Mouse (Mus musculus): ENCODE results near the gene Stab2. TPM values are rescaled to one million over a fixed set of nuclear protein-coding genes. Genes with fewer than 3 reads are reported as not detected.
A peak's percentile ranks its signal among the peaks of the same experiment; 100 is the strongest.

Gene Stab2
- total RNA-seq (2017) = not detected in 2 replicates

DNA sequence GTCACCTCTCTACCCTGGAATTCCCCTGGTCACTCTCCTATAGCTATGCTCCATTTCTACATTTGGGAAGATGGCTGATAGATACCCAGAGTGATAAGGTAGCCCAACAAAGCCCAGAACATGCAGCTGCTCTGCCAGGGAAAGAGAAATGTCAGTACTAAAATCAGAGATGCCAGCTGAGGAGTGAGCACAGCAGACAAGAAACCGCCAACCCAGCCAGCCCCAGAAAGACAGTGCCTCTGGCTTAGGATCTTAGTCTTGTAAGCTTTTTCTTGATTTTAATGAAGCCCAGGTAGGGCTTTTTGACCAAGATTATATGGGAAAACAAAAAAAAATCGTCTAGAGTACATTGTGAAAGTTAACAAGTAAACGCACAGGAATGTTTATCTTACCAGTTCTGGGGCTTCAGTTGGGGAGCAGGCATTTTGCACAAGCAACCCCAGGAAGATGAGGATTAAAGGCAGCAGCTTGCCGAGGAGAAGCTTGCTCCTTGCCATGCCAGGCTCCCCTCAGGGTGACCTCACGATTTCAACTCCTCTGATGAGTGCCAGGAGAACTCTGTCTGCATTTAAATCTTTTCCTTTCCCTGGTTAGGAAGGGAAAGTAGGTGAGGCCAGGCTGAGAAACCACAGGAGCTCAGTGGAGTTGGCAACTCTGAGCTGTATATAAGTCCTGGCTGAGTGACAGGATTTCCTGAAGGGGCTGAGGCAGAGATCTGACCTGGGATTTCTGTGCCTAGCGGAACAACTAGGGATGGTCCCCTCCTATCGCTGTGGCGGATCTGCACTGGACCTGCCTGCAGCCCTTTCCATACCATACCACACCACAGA is at the start of gene Stab2:
TSS of gene Stab2 (minus strand) at position 641 of the 830 bp plus-strand sequence.
- ATAC-seq (replicated peaks; ENCODE audit: low read depth, poor library complexity, severe bottlenecking) = no peak

DNA sequence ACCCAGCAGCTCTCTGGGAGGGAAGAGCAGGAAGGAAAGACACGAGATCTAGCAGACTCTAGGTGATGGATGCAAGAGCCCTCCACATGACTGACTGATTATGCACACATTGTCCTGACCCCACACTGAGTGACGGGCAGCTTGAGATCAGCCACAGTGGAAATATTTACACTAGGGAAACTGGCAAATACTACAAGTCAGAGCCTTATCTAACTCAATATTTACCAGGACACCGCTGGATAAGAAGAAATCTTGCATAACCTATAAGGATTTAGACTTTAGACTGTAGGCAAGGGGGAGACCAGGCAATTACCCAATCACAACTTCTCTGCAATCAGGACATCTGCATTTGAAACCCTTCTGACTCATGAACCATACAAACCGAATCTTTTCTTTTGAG is 43.9 kb upstream of the Stab2 start:
- ATAC-seq (replicated peaks; ENCODE audit: low read depth, poor library complexity, severe bottlenecking) = no peak

DNA sequence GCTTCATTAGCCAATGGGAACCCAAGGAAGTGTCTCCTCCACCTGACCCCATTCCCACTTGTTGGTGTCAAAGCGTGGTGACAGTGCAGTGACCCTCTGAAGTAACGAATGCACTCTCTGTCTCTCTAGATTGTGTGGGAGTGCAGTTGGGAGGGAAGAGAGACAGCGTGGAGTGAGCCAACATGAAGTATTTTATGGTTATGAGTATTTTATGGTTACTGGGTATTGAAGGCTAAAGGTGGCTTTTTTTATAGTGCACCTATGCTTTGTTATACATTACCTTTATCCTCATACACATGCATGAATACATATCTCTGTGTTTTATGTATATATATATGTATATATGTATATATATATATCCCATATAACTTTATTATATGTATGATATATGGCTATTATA is 41.4 kb upstream of the Stab2 start:
- no peak for ATAC-seq (replicated peaks; ENCODE audit: low read depth, poor library complexity, severe bottlenecking)

DNA sequence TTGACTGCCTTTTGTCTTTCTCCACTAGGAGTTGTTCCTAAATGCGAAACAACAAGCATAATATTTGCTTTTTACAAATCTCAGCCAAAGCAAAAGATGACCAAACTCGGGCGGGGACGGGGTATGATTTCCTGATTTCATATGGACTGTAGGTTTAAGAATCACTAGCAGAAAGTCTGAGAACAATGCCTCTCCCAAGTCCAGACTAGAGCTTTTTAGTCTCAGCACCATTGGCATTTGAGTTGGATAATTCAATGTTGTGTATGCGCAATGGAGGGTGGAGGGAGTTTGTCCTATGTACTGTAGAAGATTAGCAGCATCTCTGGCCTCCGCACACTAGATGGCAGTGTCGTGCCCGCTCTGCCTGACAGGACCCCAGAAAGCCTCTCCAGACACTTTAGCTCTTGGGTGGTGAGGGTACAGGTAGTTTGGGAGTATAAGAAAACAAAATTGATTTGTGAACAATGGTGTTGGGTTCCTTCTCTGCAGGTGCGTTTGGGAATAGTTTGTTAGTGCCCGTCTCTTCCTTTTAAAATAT is 39.2 kb upstream of the Stab2 start:
- ATAC-seq (replicated peaks; ENCODE audit: low read depth, poor library complexity, severe bottlenecking) = peak; percentile 52; the same call in 1 of the 2 replicates

DNA sequence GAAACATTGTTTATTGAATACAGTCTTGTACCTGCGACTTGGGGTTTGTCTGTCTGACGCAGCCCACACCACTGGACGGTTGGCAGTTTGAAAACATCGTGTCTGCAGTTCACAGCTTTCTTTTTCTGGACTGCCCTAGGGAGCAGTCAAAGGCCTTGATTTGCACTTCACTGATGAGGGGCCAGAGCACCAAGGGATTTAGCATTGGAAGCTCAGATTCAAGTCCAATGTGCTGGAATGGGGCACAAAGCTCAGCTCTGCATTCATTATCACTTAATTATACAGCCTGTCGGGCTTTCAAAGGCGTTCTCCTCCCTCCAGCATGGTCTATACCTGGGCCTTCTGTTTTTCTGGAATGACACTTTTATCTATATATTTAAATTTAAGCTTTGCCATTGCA is 38.6 kb upstream of the Stab2 start:
- no peak for ATAC-seq (replicated peaks; ENCODE audit: low read depth, poor library complexity, severe bottlenecking)

DNA sequence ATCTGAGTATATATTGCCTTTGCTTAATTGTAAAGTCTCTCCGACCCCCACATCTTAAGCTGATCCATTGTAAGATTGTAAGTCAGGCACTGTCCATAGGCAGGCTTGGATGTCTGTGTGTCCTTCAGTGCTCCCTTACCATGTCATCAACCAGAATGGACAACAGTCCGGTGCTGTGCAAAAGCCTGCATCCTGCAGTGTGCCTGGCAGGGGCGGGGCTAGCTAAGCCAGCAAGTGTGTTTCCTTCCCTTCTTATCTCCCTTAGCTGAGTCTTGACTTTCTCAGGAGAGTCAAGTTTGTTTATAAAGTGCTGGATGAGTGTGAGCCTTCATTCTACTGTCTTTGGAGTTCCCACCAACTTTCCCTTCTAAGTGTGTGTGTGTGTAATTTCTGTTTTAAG is 37.4 kb upstream of the Stab2 start:
- no peak for ATAC-seq (replicated peaks; ENCODE audit: low read depth, poor library complexity, severe bottlenecking)

DNA sequence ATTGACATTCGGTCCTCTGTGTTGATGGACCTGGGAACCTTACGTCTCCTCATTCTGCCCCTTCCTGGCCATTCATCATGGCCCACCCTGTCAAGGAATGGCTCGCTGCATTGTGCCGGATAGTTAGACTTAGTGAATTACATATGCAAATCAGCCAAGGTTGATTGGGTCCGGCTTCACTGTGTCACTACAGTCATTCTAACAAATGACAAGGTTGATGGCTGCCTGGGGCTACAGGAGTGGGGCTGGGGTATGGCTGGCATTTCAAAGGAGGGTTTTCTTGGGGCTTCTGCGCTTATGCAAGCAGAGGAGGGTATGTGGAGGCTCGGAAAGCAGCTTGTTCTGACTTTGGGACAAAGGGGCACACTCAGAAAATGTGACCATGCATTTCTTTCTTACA is 33.4 kb upstream of the Stab2 start:
- ATAC-seq (replicated peaks; ENCODE audit: low read depth, poor library complexity, severe bottlenecking) = no peak

DNA sequence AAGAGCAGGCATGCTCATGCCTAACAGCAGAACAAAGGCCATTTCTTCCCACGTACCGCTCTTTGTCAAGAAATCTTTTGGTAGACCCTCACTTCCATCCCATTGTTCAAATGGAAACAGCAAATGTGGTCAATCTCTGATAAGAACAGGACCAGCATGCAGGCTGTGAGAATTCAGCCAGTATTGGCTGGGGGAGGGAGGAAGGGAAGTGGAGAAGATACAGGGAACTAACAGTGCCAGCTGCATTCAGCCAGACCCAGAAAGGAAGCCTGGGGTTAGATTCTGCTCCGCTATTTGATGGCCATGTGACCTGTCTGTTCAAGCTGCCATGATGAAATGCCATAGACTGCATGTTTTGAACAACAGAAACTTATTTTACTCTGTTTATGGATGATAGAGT is 32.0 kb upstream of the Stab2 start:
- ATAC-seq (replicated peaks; ENCODE audit: low read depth, poor library complexity, severe bottlenecking) = no peak

DNA sequence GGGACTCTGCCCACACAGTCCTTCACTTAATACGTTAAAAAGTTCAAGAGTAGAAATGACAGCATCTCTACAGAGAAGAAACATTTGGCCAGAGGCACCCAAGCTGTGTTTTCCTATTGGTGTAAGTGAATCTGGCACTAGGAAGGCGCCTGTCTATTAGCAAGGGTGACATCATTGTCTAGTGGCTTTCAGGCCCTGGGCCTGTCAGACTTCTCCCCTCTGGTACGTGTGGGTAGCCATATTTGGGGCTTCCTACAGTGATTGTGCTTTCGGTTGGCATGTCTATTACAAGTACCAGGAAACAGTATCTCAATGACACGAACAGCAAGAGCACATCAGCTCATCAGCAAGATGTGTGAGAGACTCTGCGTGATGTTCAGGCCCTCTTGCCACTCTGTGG is 31.5 kb upstream of the Stab2 start:
- no peak for ATAC-seq (replicated peaks; ENCODE audit: low read depth, poor library complexity, severe bottlenecking)

DNA sequence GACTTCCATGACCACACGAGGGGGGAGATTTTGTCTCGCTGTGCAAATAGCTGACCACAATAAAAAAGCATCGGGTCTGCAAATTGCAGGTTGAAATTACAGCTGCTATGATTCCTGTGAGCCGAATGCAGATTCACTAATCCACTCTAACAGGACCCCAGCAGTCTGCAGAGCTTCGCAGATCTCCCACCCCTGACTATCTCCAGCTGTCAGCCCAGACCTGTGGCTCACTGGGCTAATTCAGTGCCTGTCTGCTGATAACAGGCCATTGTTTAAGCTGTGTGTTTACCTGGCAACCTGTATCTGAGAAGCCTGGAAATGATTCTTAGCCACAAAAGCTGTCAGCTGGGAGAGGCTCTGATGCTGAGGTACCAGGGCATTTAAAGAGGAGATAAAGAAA is 29.2 kb upstream of the Stab2 start:
- ATAC-seq (replicated peaks; ENCODE audit: low read depth, poor library complexity, severe bottlenecking) = no peak

DNA sequence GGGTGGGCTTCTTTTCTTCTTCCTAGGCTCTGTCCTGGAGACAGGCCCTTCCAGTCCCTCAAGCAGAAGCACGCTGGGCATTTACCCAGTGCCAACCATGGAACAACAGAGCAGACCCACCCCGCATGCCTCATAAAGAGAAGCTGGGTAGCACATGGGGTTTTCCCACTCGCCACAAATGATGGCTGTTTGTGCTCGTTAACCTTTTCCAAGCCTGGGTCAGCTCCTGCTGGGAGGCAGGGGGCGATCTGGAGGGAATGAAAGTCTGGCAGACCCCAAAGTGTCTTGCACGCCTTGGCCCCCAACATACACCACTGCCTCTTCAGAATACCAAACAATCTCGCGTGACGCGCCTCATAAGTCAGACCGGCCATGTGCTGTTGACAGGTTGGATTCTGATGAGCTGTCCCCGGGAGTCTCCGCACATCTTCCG is 28.5 kb upstream of the Stab2 start:
- no peak for ATAC-seq (replicated peaks; ENCODE audit: low read depth, poor library complexity, severe bottlenecking)

DNA sequence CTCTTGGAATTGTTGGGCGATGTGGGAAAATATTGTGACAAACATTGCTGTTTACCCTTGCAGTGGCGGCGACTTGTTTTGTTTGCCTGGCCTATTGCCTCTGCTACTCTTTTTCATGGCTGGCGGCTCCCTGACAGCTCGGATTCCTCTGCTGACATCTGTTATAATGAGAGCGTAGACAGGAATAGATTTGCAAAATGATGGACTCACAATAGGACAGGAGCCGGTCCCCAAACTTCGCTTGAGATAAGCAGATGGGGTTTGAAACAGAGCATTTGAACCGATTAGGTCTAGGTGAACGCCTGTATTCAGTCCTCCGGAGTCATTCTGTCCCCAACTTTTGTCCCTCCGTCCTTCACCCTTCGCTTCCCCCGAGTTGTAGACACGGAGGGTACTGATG is 28.0 kb upstream of the Stab2 start:
- no peak for ATAC-seq (replicated peaks; ENCODE audit: low read depth, poor library complexity, severe bottlenecking)

DNA sequence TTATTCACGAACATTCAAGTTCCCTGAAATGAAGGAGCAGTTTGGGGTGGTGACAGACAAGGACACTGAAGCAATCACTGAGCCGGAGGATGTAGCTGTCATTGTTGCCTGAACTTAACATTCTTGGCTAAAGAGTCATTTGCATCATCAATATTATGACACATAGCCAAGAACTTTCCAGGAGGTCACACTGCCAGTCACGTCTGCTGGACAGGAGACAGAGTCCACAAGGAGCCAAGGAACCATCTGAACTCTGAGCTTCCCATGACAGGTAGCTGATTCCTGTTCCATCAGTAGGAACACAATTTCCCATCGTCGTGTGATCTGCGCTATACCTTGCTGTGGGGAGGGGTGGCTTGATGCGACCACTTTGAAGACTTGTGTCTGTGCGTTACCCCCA is 24.9 kb upstream of the Stab2 start:
- ATAC-seq (replicated peaks; ENCODE audit: low read depth, poor library complexity, severe bottlenecking) = no peak

DNA sequence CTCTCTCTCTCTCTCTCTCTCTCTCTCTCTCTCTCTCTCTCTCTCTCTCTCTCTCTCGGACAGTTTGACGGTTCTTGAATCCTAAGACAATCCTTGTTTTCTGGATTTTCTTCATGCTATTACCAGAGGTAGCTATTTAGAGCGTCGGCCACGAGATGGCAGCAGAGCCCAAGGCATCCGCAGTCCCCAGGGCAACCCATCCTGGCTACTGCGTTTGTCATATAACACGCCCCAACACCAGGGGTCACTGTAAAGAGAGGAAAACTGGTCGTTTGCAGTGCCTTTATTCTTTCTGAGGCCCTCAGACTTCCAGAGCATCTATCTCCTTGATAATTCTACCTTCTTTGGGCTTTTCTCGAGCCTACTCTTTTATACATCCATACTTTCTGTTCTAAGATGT is 17.1 kb upstream of the Stab2 start:
- peak; percentile 100 for ATAC-seq (replicated peaks; ENCODE audit: low read depth, poor library complexity, severe bottlenecking)

DNA sequence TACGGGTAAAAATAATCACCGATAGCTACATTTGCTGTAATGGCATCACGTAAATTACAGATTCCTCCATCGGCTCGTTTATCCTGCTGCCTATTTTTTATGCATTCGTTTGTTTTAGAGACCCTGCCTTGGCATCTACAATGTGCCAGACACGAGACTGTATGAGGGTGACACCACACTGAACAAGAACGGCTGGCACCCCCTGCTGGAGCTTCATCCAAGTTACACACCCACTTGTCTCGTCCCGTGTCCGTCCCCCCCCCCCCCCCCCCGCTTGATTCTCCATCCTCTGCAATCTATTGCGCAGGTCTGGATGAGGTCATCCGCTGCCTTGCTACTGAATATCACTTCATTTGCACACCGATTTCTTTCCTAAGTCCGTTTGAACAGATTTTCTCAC is 12.9 kb upstream of the Stab2 start:
- peak; percentile 60; the same call in 1 of the 2 replicates for ATAC-seq (replicated peaks; ENCODE audit: low read depth, poor library complexity, severe bottlenecking)

DNA sequence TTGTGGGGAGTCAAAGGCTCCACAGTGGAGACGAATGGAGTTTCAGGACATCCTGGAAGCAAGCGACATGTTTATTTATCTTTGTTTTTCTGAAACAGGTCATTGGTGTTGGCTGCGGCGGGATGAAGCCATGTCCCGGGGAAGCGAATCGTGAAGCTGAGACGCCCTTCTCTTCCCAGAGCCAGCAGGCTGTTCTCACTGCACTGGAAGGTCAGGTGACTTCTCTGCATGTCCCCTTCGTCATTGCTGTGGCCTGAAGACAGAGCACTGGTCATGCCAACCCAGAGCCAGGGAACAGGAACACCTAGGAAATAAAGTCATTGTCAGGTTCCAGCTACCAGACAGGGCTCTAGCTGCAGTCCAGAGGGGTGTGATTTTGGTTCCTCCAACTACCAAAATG is 11.1 kb upstream of the Stab2 start:
- ATAC-seq (replicated peaks; ENCODE audit: low read depth, poor library complexity, severe bottlenecking) = no peak

DNA sequence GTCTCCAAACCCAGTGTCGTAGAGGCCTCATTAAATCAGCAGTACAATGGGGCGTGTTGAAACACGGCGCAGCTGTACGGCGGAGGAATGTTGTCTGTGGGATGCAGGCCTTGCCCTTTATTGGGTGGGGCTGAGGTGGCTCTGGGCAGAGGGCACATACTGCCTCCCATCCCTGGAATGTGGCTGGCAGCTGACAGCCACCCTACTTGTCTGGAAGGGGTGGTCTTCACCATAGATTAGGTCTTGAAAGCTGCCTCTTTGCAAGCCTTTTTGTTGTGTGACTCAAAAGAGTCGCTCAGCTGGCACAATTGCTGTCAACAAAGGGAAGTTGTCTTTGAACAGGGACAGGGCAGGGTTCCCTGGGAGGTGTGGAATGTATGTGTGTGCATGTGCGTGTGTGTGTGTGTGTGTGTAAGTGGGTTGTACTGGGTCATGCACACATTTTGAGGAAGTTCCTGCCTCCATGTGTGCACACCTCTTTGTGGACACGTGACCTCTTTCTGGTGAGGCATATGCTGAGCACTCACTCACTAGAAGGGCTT is 8.4 kb upstream of the Stab2 start:
- ATAC-seq (replicated peaks; ENCODE audit: low read depth, poor library complexity, severe bottlenecking) = no peak; the same call in 1 of the 2 replicates

DNA sequence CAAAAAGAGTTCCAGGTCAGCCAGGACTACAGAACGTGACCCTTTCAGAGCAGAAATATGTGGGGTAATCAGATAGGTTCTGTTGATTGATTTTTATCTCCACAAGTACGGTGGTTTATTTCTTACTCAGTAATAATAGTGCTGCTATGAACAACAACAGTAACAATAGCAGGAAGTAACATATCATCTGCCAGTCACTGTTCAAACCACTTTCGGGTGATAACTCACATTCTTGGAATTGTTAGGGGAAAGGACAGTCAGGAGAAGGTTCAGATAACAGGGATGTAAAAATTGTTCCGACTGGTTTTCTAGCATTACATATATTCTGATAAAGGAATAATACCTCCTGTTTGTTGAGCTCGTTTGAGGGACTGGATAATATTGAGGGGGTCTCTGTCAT is 7.6 kb upstream of the Stab2 start:
- no peak for ATAC-seq (replicated peaks; ENCODE audit: low read depth, poor library complexity, severe bottlenecking)

DNA sequence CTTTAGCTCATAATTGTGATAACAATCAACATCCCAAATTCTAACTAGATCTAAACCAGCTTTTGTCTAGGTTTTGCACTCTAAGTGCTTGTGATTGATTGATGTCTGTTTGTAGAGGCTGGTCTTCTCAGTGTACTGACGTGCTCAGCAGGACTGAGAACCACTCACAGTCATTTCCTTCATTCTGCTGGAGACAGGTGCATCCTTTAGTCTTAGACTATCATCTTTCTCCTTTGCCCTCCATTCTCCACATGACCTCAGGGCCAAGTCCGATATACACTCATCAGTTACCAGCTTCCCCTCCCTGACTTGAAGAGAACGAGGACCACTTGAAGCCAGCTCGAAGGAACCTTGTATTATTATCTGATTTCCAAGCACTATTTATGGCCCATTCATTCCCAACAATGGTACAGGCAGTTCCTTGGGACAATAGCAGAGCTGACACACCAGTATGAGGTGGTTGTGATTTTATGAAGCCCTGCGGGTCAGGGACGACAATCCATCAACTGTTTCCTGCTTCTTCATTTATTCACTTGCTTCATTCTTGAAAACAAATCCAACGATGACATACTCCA is 6.7 kb upstream of the Stab2 start:
- ATAC-seq (replicated peaks; ENCODE audit: low read depth, poor library complexity, severe bottlenecking) = no peak

DNA sequence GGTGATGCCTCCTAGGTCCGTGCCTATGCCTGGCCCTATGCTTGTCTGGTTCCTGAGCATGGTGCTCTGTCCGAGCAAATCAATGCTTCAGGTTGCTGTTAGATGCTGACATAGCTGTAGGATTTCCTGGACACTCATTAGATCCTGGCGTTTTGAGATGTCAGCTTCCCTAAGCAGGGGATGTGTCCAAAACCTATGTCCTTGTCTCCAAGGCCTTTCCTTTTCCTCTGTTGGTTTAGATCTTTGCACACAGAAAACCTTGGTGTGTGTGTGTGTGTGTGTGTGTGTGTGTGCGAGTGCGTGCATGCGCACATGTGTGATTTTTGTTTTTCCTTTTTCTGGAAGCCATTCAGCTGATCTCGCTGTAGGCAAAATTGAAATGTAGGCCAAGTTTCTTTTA is 4.3 kb upstream of the Stab2 start:
- no peak for ATAC-seq (replicated peaks; ENCODE audit: low read depth, poor library complexity, severe bottlenecking)

DNA sequence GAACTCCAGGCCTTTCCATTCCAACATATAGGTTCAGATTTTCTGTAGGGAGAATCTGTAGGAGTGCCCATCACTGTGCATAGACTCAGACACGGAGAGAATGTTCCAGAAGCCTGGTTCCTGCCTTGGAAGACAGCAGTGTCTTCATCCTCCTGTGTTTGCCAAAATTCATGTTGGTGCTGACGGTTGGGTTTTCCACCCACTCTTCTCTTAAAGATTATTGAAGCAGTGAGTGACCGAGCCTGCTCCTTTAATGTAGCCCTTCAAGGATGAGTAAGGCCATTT is 332 bp upstream of the Stab2 start:
- ATAC-seq (replicated peaks; ENCODE audit: low read depth, poor library complexity, severe bottlenecking) = no peak

Measured in common myeloid progenitor, adult 5-6 weeks (primary cell).